Mouse (Mus musculus) liver, embryonic 14.5 days (tissue): Measurements from ENCODE around the gene Parvb. TPM values are rescaled to one million over a fixed set of nuclear protein-coding genes. Genes with fewer than 3 reads are reported as not detected.

Source experiments
- ATAC-seq: fragments of 200-750 bp; cut with Nextera tagmentation; 2 replicates; pipeline ENCODE4 v1.8.0; 2017; ENCODE audit warnings: moderate number of reproducible peaks, mild to moderate bottlenecking, moderate library complexity; ENCODE audit not compliant: insufficient read depth
- DNase-seq, 3 experiments: peaks; one replicate each; pipeline ENCODE4 v3.0.0-alpha.2; 2012 to 2013; ENCODE audit warnings: low read depth in 3 of 3, low spot score in 3 of 3
- H3K27ac ChIP-seq: fragments of 300-500 bp; sonication (generic); 2 replicates; pipeline ENCODE4 v1.5.1; 2014; ENCODE audit warnings: moderate library complexity, mild to moderate bottlenecking, control low read depth, inconsistent platforms
- H3K27me3 ChIP-seq: fragments of 300-500 bp; sonication (generic); 2 replicates; pipeline ENCODE4 v1.6.1; 2014; ENCODE audit warnings: mild to moderate bottlenecking, low read length, moderate library complexity; ENCODE audit not compliant: control insufficient read depth, insufficient read depth
- H3K36me3 ChIP-seq: fragments of 300-500 bp; sonication (generic); replicated peaks from 2 replicates; pipeline ENCODE4 v1.6.1; 2014; ENCODE audit warnings: low read depth; ENCODE audit not compliant: control insufficient read depth, insufficient read depth
- H3K4me1 ChIP-seq, 2 experiments: fragments of 200-500 bp in 1 of 2; fragments of 300-500 bp in 1 of 2; sonication (generic) in 1 of 2; replicated peaks; 2 replicates each; pipeline ENCODE4 v1.6.1; 2012 to 2014; ENCODE audit warnings: antibody characterized with exemption in 1 of 2, inconsistent platforms in 1 of 2, low read length in 1 of 2; ENCODE audit not compliant: control insufficient read depth in 2 of 2, insufficient read depth in 2 of 2
- H3K4me2 ChIP-seq: fragments of 300-500 bp; sonication (generic); 2 replicates; pipeline ENCODE4 v1.6.1; 2014; ENCODE audit warnings: low read depth, mild to moderate bottlenecking, control low read depth, moderate library complexity
- H3K4me3 ChIP-seq, 2 experiments: fragments of 200-500 bp in 1 of 2; fragments of 300-500 bp in 1 of 2; sonication (generic) in 1 of 2; 2 replicates each; pipeline ENCODE4 v1.5.1; 2012 to 2014; ENCODE audit warnings: low read depth in 2 of 2, low read length in 2 of 2, mild to moderate bottlenecking in 2 of 2, control low read depth in 1 of 2, inconsistent platforms in 1 of 2, moderate library complexity in 1 of 2; ENCODE audit not compliant: insufficient read depth in 1 of 2
- H3K9ac ChIP-seq: fragments of 300-500 bp; sonication (generic); replicated peaks from 2 replicates; pipeline ENCODE4 v1.6.1; 2014; ENCODE audit warnings: mild to moderate bottlenecking, control low read depth, moderate library complexity
- H3K9me3 ChIP-seq: fragments of 300-500 bp; sonication (generic); 2 replicates; pipeline ENCODE4 v1.6.1; 2016; ENCODE audit warnings: low read length, mixed read lengths; ENCODE audit not compliant: control insufficient read depth
- CTCF ChIP-seq: IDR thresholded peaks from 2 replicates; pipeline ENCODE4 v1.5.1; 2016; ENCODE audit warnings: antibody characterized with exemption, low read depth, control low read depth
- EP300 ChIP-seq: IDR thresholded peaks from 2 replicates; pipeline ENCODE4 v1.6.1; 2016; ENCODE audit warnings: antibody characterized with exemption, low read depth
- WGBS: fragments of 180-500 bp; shearing (Covaris S2); extraction: QIAGEN DNeasy Blood & Tissue Kit; methylation state at CpG from one replicate; pipeline ENCODE4 v1.1.7; 2014; ENCODE audit not compliant: insufficient replicate concordance; 5-methylcytosine and 5-hydroxymethylcytosine counted together
- polyA plus RNA-seq, 2 experiments: library from polyadenylated mRNA; depleted of rRNA in 1 of 2; stranded (reverse) in 1 of 2; unstranded in 1 of 2; fragments of >200 nt; fragmentation: Nextera tagmentation in 1 of 2; extraction: Ambion mirVana in 1 of 2; gene quantifications; 2 replicates each; pipeline versions ENCODE4 v1.2.1 to v1.2.3; 2012 to 2014

The Parvb gene
- polyA plus RNA-seq, 2 experiments, result 7.3 to 22.6 TPM

DNA sequence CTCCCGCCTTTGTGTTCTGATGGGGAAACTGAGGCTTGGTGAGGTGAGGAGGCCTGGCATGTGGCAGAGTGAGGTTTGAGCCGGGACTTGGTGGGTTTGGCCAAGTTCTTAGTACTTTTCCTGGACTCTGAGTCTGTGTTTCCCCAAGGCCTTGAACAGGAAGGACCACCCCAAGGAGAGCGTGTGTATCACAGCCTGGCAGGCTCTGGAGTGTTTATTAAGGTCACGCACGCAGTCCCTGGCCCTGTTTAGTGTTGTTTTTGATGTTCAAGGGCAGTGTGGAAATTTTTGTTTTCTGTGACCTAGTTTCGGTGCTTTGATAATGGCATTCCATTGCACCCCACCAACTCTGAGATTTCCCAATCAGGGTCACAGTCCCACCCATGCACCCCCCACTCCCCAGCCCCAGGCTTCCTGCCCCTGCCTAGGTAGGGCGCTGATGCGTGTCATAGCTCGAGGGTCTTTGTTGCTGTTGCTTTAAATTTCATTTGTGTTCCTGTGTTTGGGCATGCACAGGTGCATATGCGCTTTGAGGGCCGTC lies 35.9 kb downstream of the Parvb start:
- Histone ChIP-seq H3K27me3 (no peaks in the 10 kb centered on the region), H3K4me1 (peaks cover 0 to 6% of the 10 kb centered on the region in 2 experiments; a peak in 1 of 4 replicates), H3K9me3 (no peaks in the 10 kb centered on the region), H3K9ac (no peak overlapping the region), H3K27ac (no peak overlapping the region), H3K4me3 (no peak overlapping the region), H3K36me3 (no peaks in the 10 kb centered on the region), H3K4me2 (no peak overlapping the region)
- ATAC-seq (no peak), DNase-seq (no peak)
- WGBS, result 86% methylated on average over 11 of the region's 11 CpGs
- TF ChIP-seq CTCF, result no peak
- no peak for TF ChIP-seq EP300

DNA sequence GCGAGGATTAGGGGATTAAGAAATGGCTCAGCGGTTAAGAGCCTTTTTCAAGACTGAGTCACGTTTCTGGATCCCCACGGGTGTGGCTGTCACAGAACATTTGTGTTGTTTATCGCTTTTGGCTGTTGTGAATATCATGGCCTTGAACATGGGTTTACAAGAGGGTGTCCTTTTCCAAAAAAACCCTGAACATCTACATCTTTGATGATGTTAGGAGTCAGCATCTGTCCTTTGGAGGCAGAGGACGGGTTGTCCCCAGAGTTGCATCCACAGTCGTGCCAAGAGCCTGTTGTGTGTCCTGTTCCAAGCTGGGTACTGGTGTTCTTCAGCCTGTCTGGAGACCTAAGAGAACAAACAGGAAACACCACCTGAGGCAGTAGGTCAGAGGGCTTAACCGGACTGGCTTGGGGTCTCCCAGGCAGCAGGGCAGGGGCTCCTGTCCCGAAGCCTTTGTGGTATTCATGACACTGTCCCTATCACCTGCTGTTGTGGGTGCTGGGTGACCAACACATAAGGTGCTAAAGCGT lies 37.3 kb downstream of the Parvb start:
- DNase-seq (no peak), ATAC-seq (no peak)
- Histone ChIP-seq H3K4me3 (no peak overlapping the region), H3K9me3 (no peaks in the 10 kb centered on the region), H3K9ac (no peak overlapping the region), H3K27me3 (no peaks in the 10 kb centered on the region), H3K4me2 (no peak overlapping the region), H3K36me3 (no peaks in the 10 kb centered on the region; the same call in 1 of the 2 replicates), H3K4me1 (no peaks in the 10 kb centered on the region), H3K27ac (no peak overlapping the region)
- WGBS, result 71% methylated on average over 10 of the region's 10 CpGs
- TF ChIP-seq CTCF, result no peak
- no peak for TF ChIP-seq EP300

DNA sequence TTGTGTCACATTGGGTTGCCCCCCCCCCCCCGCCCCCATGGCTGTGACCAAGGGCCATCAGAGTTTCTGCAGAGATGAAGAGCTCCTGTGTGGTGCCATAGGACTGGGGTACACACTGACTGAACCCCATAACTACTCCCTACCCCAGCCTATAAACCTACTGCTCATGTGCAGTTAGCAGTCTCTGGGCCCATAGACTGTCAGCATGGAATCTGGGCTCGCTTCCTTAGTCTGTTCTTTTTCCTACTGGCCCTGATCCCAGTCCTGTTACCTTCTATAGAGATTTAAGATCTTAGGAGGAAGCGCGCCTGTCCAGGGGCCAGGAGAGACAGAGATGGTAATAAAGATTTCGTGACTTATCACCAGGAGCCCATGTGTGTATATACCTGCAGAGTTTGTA lies 38.2 kb downstream of the Parvb start:
- no peak overlapping the region for H3K4me2 ChIP-seq
- H3K4me3 ChIP-seq, result no peak overlapping the region
- TF ChIP-seq EP300, result no peak
- no peak for TF ChIP-seq CTCF
- no peaks in the 10 kb centered on the region for H3K9me3 ChIP-seq
- H3K27me3 ChIP-seq, result no peaks in the 10 kb centered on the region
- ATAC-seq, result no peak
- 70% methylated on average over 5 of the region's 5 CpGs for WGBS
- H3K27ac ChIP-seq, result no peak overlapping the region
- no peaks in the 10 kb centered on the region; the same call in 1 of the 2 replicates for H3K36me3 ChIP-seq
- no peak overlapping the region for H3K9ac ChIP-seq
- H3K4me1 ChIP-seq, result no peaks in the 10 kb centered on the region
- DNase-seq, result no peak

DNA sequence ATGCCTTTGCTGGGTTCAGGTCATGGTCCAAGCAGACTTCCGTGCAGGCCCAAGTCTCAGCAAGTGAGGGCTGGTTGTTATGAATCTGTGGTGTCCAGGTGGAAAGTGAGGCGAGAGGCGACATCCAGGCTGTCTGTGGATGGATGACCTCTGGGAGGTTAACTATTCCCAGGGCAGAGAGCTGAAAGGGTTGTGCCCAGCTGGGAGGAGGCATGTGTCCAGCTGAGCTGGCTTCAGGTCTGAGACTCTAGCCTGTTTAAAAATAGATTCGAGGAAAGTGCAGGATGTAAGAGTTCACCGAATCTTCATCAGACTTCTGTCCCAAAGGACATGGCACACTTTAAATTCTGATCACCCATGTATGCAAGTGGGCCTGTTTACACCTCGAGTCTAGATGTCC lies 38.6 kb downstream of the Parvb start:
- H3K4me2 ChIP-seq, result no peak overlapping the region
- no peaks in the 10 kb centered on the region; the same call in 1 of the 2 replicates for H3K36me3 ChIP-seq
- TF ChIP-seq EP300 (no peak), CTCF (no peak)
- DNase-seq (no peak), ATAC-seq (no peak)
- 76% methylated on average over 6 of the region's 6 CpGs for WGBS
- H3K4me1 ChIP-seq, result no peaks in the 10 kb centered on the region
- no peaks in the 10 kb centered on the region for H3K9me3 ChIP-seq
- H3K4me3 ChIP-seq, result no peak overlapping the region
- no peak overlapping the region for H3K9ac ChIP-seq
- H3K27ac ChIP-seq, result no peak overlapping the region
- no peaks in the 10 kb centered on the region for H3K27me3 ChIP-seq

DNA sequence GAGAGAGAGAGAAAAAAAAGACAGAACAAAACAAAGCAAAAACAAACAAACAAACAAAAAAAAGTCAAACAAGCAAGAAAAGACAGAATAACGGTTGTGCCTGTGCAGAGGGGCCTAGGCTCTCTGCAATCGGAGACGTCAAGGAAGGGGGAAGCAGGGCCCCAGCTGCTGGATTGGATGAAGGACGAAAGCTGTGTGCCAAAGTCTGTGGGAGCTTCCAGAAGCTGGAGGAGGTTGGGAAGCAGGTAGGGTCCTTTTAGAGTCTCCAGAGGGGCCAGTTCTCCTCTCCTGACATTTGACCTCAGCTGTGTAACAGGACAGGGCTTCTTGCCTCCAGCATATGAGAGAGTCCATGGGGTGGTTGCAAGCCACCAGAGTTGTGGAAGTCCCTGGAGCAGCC lies 44.2 kb downstream of the Parvb start:
- DNase-seq, result no peak
- no peak for ATAC-seq
- no peaks in the 10 kb centered on the region; the same call in 1 of the 2 replicates for H3K36me3 ChIP-seq
- H3K27me3 ChIP-seq, result no peaks in the 10 kb centered on the region
- H3K9me3 ChIP-seq, result no peaks in the 10 kb centered on the region
- no peaks in the 10 kb centered on the region for H3K4me1 ChIP-seq
- H3K4me2 ChIP-seq, result no peak overlapping the region
- no peak overlapping the region for H3K27ac ChIP-seq
- H3K9ac ChIP-seq, result no peak overlapping the region
- no peak overlapping the region for H3K4me3 ChIP-seq
- WGBS, result 67% methylated on average over 4 of the region's 4 CpGs
- TF ChIP-seq EP300 (no peak), CTCF (no peak)
